Mouse (Mus musculus): ENCODE results near the gene Map4k4.

Map4k4 gene

GRCm38 (mm10) chr1:40000899-40001298 is 100.2 kb downstream of the Map4k4 start:
- no peak for DNase-seq (ENCODE audit: low spot score)

- DNase-seq (ENCODE audit: low spot score): no peak
Measured at GRCm38 (mm10) chr1:40002129-40002727, 101.5 kb downstream of the Map4k4 start.

GRCm38 (mm10) chr1:40006043-40006651 is 105.4 kb downstream of the Map4k4 start:
- DNase-seq (ENCODE audit: low spot score): no peak

GRCm38 (mm10) chr1:40007962-40008471 is 107.3 kb downstream of the Map4k4 start:
- DNase-seq (ENCODE audit: low spot score): no peak

- no peak for DNase-seq (ENCODE audit: low spot score)
Measured at GRCm38 (mm10) chr1:40012696-40013095, 112.0 kb downstream of the Map4k4 start.

- no peak for DNase-seq (ENCODE audit: low spot score)
Measured at GRCm38 (mm10) chr1:40015066-40015678, 114.5 kb downstream of the Map4k4 start.

GRCm38 (mm10) chr1:40021617-40022016 is 120.9 kb downstream of the Map4k4 start:
- DNase-seq (ENCODE audit: low spot score): no peak

GRCm38 (mm10) chr1:40022472-40023135 is 121.9 kb downstream of the Map4k4 start:
- no peak for DNase-seq (ENCODE audit: low spot score)

GRCm38 (mm10) chr1:40023206-40023605 is 122.5 kb downstream of the Map4k4 start:
- DNase-seq (ENCODE audit: low spot score): no peak

- DNase-seq (ENCODE audit: low spot score): no peak
Measured at GRCm38 (mm10) chr1:40023748-40024147, 123.0 kb downstream of the Map4k4 start.

- DNase-seq (ENCODE audit: low spot score): no peak
Measured at GRCm38 (mm10) chr1:40024554-40025320, 124.0 kb downstream of the Map4k4 start.

- no peak for DNase-seq (ENCODE audit: low spot score)
Measured at GRCm38 (mm10) chr1:40025416-40025815, 124.7 kb downstream of the Map4k4 start.

- no peak for DNase-seq (ENCODE audit: low spot score)
Measured at GRCm38 (mm10) chr1:40027116-40027620, 126.5 kb downstream of the Map4k4 start.

- no peak for DNase-seq (ENCODE audit: low spot score)
Measured at GRCm38 (mm10) chr1:40028207-40028998, 127.7 kb downstream of the Map4k4 start.

- no peak for DNase-seq (ENCODE audit: low spot score)
Measured at GRCm38 (mm10) chr1:40029597-40029996, 128.9 kb downstream of the Map4k4 start.

GRCm38 (mm10) chr1:40030287-40030975 is 129.7 kb downstream of the Map4k4 start:
- DNase-seq (ENCODE audit: low spot score): no peak

GRCm38 (mm10) chr1:40030976-40031356 is 130.3 kb downstream of the Map4k4 start:
- no peak for DNase-seq (ENCODE audit: low spot score)

- no peak for DNase-seq (ENCODE audit: low spot score)
Measured at GRCm38 (mm10) chr1:40031626-40032025, 130.9 kb downstream of the Map4k4 start.

GRCm38 (mm10) chr1:40033315-40033714 is 132.6 kb downstream of the Map4k4 start:
- DNase-seq (ENCODE audit: low spot score): no peak

GRCm38 (mm10) chr1:40033743-40034420 is 133.2 kb downstream of the Map4k4 start:
- no peak for DNase-seq (ENCODE audit: low spot score)
